Mouse (Mus musculus): ENCODE data around the gene Gosr2.

The Gosr2 gene

DNA sequence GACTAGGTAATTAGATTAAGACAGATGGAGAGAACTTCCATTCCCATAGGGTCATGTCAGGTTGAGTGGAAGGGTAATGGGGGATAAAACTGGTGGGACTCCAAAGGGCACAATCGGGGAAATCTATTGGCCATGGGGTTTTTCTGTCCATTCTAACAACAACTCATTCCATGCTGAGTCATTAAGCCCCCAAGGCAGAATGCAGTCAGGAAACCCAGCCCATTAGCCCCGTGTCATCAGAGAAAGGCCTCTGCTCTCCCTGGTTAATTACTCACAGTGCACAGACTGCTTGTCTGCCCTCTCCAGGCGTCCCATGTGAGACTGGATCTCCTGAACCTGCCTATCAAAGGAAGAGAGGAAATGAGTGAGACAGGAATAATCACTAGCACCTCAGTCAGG, 8.7 kb downstream of the Gosr2 start:
- no peak for DNase-seq (ENCODE audit: low spot score in 2 of 2)

- DNase-seq (ENCODE audit: low spot score in 2 of 2), result no peak
These were observed 9.3 kb downstream of the Gosr2 start for GRCm38 (mm10) chr11:103688271-103688979.

DNA sequence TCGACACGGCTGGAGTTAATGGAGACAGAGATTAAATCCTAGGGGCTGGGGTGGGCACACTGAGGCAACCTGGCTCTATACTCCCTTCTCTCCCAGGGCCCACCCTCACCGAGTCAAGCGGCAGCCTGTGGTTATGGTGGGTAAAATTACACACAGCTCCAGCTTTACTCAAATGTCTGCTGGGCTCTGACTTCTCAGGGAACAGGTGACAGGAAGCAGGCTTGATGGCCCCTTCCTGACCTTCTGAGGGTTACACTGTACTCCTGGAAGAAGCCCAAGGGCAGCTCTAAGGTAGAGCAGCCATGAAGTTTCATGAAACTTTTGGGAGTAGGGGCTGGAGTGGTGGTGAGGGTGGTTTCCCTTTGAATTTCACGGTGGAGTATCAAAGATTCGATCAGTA, 11.0 kb downstream of the Gosr2 start:
- no peak for DNase-seq (ENCODE audit: low spot score in 2 of 2)

- peak in 1 of 2 experiments; percentile 12 for DNase-seq (ENCODE audit: low spot score in 2 of 2)
These were observed 12.4 kb downstream of the Gosr2 start for GRCm38 (mm10) chr11:103685261-103685736.

GRCm38 (mm10) chr11:103683667-103684334, 13.9 kb downstream of the Gosr2 start:
- DNase-seq (ENCODE audit: low spot score in 2 of 2), result no peak

GRCm38 (mm10) chr11:103677042-103677441, 20.7 kb downstream of the Gosr2 start:
- DNase-seq (ENCODE audit: low spot score in 2 of 2), result peak in 1 of 2 experiments; percentile 32

DNA sequence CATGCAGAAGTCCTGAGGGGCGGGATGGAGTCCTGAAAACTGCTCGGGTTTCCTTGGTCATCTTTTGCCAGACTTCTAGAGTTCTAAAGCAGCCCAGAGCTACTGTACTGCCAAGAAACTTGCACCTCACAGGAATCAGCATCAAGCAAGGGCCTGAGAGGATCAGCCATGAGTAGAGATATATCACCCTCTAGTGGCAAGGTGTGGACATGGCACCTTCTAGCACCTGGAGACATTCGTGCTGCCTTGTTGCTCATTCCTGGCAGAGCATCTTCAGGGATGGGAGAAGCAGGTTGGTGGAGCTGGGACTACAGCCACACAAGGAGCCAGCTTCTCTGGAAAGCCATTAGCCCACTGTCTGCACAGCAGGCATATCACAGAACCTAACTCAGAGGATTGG, 22.1 kb downstream of the Gosr2 start:
- peak; percentile 15 to 30 for DNase-seq (ENCODE audit: low spot score in 2 of 2)

DNA sequence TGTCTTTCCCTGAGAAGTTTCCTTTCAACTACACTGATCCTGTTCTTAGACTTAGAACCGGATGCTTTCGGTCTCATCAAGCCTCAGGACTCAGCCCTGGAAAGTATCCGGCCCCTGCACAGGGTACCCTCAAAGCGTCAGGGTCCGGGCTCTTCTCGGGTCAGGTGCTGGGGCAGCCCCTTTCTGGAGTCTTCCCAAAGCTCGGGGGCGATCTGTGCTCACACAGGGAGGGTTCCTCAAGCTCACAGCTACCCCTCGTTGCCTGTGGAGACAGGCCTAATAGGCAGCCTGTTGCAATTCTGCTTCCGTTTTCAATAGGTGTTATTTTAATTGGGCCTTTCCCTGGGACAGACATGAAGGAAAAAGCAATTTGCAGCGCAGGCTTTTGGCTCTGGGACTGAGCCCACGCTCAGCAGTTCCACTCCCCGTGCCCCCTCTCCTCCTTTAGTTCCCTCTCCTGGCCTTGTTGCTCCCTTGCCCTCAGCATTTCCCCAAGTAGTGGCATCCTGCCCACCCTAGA, 30.7 kb downstream of the Gosr2 start:
- no peak for DNase-seq (ENCODE audit: low spot score in 2 of 2)

GRCm38 (mm10) chr11:103666181-103666906, 31.4 kb downstream of the Gosr2 start:
- peak in 1 of 2 experiments; percentile 15 for DNase-seq (ENCODE audit: low spot score in 2 of 2)

DNA sequence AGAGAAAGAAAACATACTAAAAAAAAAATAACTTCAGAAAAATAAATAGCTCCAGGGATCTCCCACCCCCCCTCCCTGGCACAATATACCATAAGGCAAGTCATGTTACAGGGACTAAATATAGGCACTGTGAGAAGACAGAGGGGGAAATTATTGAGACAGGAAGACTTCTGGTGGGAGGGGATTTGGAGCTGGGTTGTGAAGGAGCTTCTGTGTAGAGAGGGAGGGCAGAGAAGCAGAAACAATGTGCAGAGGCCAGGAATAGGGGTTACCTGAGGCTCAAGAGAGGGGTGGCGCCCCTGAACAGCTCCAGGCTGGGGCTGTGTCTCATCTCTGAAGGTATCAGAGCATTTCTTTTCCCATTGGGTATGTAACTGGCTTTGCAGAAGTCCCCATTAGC, 32.0 kb downstream of the Gosr2 start:
- no peak for DNase-seq (ENCODE audit: low spot score in 2 of 2)

DNA sequence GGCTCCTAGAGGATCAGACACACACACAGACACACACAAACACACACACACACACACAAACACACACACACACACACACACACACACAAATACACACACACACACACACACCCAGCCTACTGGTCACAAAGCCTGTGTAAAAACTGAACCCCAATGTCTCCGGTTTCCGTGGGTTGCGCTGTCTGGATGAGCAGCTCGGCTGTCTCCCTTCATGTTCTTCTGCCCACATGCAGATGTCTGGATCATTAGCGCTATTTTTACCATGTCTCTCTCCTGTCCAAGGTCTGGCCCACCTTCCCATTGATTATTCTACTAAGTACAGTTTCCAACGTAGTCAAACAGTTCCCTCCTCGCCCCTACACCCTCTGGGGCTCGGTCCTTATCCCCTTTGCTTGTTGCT, 34.6 kb downstream of the Gosr2 start:
- no peak for DNase-seq (ENCODE audit: low spot score in 2 of 2)

DNA sequence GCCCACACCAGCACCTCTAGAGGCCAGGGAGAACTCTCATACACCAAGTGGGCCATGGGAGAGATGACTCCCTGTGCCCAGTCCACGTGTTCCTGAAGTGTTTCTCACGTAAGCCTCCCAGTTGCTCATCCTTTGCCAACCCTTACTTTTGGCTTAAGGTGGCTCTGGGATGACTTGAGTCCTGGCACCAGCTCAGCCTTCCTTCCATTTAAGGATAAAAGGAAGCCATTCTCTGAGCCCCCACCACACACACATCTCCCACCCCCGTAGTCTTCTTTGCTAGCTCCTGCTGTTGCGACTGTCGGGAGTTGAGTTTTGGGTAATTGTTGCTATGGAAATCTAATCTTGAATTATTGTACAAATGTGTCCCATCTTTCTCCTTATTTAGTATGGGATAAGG, 35.2 kb downstream of the Gosr2 start:
- no peak for DNase-seq (ENCODE audit: low spot score in 2 of 2)

DNA sequence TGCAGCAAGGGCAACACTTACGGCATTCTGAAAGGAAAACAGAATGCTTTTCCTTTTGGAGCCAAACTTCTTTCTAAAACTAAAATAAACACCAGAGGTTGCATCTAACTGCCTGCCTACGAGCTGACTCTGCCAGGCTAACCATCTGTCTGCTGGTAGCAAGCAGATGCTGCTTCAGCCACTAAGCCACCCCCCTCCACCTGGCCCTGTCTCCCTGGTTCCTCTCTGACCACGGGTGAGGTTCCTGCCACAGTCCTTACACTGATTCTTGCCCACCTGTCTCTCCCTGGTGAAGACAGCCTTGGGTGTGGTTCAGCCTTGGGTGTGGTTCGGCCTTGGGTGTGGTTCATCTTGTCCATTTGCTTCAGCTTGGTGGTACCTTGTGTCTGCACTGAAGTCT, 35.8 kb downstream of the Gosr2 start:
- no peak for DNase-seq (ENCODE audit: low spot score in 2 of 2)

DNA sequence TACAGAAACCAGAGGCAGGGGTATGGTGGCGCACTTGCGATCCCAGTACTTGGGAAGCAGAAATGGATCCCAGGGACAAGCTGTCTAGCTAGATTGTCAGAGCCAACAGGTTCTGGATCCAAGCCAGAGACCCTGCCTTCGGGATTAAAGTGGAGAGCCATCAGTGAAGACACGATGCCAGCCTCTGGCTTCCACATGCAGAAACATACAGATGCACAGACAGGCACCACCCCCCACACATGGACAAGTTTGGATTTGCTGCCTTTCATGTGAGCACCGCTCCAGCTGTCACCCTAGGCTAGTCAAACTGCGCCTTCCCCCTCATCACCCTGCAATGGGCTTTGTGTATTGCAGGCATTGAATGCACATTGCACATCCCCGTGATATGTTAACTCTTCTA, 39.5 kb downstream of the Gosr2 start:
- DNase-seq (ENCODE audit: low spot score in 2 of 2), result no peak

DNA sequence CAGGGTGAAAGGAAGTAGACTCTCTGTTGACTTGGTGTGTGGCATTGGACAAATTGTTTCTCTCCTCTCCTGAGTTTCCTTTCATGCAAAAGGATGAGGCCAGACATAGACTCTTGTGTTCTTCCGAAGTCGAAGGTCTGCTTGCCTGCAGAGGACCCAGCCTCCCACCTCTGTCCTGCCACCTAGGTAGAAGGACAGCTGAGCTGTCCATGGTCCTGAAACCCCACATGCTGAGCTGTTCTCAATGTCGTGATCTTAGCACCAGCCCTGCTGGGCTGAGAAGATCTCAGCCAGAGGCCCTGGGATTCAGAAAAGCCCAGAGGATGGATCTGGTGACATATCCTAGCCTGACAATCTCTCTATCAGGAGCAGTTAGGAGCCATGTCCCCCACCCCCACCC, 41.2 kb downstream of the Gosr2 start:
- peak in 1 of 2 experiments; percentile 6 for DNase-seq (ENCODE audit: low spot score in 2 of 2)

DNA sequence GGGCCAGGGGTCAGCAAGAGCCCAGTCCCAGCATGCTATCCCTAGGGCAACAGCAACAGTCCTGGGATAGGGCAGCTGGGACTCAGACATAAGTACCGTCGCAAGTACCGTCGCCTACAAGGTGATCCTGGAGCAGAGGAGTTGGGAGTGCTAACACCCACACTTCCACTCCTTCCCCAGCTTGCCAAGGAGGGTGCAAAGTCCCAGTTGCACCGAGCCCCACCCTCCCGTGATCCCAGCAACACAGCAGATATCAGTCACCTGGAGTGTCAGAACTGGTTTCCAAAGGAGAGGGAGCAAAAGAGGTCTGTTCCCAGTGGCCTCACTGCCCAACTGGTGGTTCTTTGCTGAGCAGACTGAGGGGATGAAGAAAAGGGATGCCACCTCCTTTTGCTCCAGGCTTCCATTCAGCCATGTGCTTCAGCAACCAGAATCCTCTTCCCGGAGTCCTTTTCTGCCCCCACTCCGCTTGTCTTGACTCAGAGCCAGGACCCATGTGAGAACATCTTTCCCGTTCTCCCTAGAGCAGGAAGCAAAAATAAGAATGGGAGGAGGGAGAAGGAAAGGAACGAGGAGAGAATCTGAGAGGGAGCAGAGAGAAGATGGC, 44.2 kb downstream of the Gosr2 start:
- DNase-seq (ENCODE audit: low spot score in 2 of 2), result no peak

DNA sequence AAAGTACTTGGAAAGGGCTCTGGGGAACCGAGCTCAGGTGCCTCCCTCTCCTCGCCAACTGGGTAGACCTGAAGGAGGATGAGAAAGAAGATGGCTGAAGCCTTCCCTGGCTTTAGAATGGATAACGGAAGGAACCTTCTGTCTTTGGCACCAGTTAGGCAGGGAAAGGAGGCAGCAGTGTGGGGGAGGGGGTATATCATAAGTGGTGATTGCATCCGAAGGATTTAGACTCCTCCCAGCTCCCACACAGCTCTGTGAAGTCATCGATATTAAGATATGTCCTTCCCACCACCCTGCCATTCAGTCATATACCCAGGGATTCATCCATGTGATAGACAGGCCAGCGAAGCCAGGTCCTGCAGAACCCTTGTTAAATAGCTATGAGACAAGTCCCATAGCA, 46.3 kb downstream of the Gosr2 start:
- DNase-seq (ENCODE audit: low spot score in 2 of 2), result no peak

- no peak for DNase-seq (ENCODE audit: low spot score in 2 of 2)
These were observed 47.7 kb downstream of the Gosr2 start for GRCm38 (mm10) chr11:103649983-103650493.

- no peak for DNase-seq (ENCODE audit: low spot score in 2 of 2)
These were observed 48.3 kb downstream of the Gosr2 start, which contains the start of gene Rprml for GRCm38 (mm10) chr11:103649301-103649982. Rprml (plus strand) TSS chr11:103649570.

- DNase-seq (ENCODE audit: low spot score in 2 of 2), result no peak
These were observed 49.0 kb downstream of the Gosr2 start for GRCm38 (mm10) chr11:103648656-103649055.
